Mouse (Mus musculus): ENCODE measurements around the gene Rad51d.

- TF ChIP-seq USF1 (IDR thresholded peaks at IDR 0.05; ENCODE audit: low read depth) (no peak), CTCF (IDR thresholded peaks at IDR 0.05; ENCODE audit: control insufficient read depth, insufficient read depth, insufficient read length) (no peak)
Measured at GRCm38 (mm10) chr11:82866850-82867564, 23.4 kb downstream of the Rad51d start.

Data from C2C12 (cell line).